Mouse (Mus musculus): ENCODE measurements around the gene Tsga13.
A peak's percentile ranks its signal among the peaks of the same experiment; 100 is the strongest.

Tsga13 gene

DNA sequence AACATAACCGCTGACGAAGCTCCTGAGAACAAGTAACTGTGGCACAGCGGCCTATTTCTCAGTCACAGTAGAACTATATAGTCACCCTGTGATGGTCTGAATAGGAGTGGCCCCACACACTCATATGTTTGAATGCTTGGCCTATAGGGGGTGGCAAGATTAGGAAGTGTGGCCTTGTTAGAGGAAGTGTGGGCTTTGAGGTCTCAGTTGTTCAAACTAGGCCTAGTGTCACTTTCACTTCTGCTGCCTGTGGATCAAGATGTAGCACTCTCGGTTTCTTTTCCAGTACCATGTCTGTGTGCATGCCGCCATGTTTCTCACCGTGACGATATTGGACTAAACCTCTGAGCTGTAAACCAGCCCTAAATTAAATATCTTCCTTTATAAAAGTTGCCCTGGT, 59.4 kb downstream of the Tsga13 start:
- DNase-seq (ENCODE audit: low read depth): peak; percentile 13

DNA sequence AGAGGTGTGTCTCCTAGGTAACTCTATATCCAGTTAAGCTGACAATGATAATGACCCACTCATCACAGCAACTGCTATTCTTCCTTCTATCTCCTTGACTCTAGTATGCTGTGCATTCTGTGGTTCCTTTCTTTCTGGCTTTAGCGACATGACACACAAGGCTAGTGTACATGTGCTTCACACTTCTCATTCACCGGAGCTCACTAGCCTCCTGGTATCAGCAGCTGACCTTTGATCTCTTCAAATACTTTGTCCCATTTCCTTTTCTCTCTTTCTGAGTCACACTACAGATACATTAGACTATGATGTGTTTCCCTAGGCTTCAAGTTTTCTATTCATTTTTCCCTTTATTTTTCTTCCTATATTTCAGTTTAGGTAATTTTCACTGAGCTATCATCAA, 60.2 kb downstream of the Tsga13 start:
- no peak for DNase-seq (ENCODE audit: low read depth)

DNA sequence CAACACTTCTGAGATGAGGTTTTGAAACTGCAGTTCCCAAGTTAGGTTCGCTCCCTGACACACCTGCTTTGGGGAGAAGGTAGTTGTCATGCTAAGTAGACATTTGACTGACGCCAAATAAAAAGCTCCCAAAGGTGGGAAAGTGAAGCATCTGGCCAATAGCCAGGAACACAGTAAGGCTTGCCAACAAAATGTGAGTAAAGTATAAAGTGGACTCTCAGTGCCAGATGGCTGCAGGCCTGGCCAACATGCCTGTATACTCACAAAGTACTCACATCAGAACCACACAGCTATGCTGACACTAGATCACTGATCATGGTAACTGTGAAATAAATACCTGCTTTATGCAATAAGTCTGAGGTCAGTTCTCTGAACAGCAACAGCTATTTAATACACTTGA, 65.6 kb downstream of the Tsga13 start:
- no peak for DNase-seq (ENCODE audit: low read depth)
